Mouse (Mus musculus) heart, embryonic 14.5 days (tissue): ENCODE results near the gene Snrpn. TPM values are rescaled to one million over a fixed set of nuclear protein-coding genes. Genes with fewer than 3 reads are reported as not detected.

Experiments used
- ATAC-seq: fragments of 200-750 bp; cut with Nextera tagmentation; 2 replicates; pipeline ENCODE4 v1.8.0; 2017; ENCODE audit warnings: low read depth, moderate TSS enrichment; ENCODE audit not compliant: insufficient number of reproducible peaks, insufficient read depth, low FRiP score
- H3K27ac ChIP-seq, 2 experiments: fragments of 200-500 bp in 1 of 2; fragments of 300-500 bp in 1 of 2; sonication (generic) in 1 of 2; replicated peaks in 1 of 2; 2 replicates each; pipeline ENCODE4 v1.5.1; 2012 to 2014; ENCODE audit warnings: low read depth in 2 of 2, low read length in 2 of 2, control low read depth in 1 of 2, mild to moderate bottlenecking in 1 of 2, mixed read lengths in 1 of 2; ENCODE audit not compliant: control insufficient read depth in 1 of 2, insufficient read depth in 1 of 2
- H3K27me3 ChIP-seq: fragments of 300-500 bp; sonication (generic); 2 replicates; pipeline ENCODE4 v1.6.1; 2014; ENCODE audit warnings: mild to moderate bottlenecking, low read length, control low read depth; ENCODE audit not compliant: control insufficient read depth, insufficient read depth
- H3K36me3 ChIP-seq: fragments of 300-500 bp; sonication (generic); 2 replicates; pipeline ENCODE4 v1.6.1; 2014; ENCODE audit warnings: mild to moderate bottlenecking, control low read depth, low read length, mixed read lengths; ENCODE audit not compliant: control insufficient read depth, insufficient read depth
- H3K4me1 ChIP-seq, 2 experiments: fragments of 200-500 bp in 1 of 2; fragments of 300-500 bp in 1 of 2; sonication (generic) in 1 of 2; 2 replicates each; pipeline ENCODE4 v1.6.1; 2012 to 2014; ENCODE audit warnings: low read length in 2 of 2, control low read depth in 1 of 2, mixed read lengths in 1 of 2; ENCODE audit not compliant: control insufficient read depth in 2 of 2, insufficient read depth in 2 of 2
- H3K4me2 ChIP-seq: fragments of 300-500 bp; sonication (generic); 2 replicates; pipeline ENCODE4 v1.6.1; 2014; ENCODE audit warnings: mild to moderate bottlenecking, low read length
- H3K4me3 ChIP-seq, 2 experiments: fragments of 200-500 bp in 1 of 2; fragments of 300-500 bp in 1 of 2; sonication (generic) in 1 of 2; 2 replicates each; pipeline ENCODE4 v1.5.1; 2012 to 2014; ENCODE audit warnings: low read length in 2 of 2, mild to moderate bottlenecking in 2 of 2, control low read depth in 1 of 2, low read depth in 1 of 2, moderate library complexity in 1 of 2; ENCODE audit not compliant: control insufficient read depth in 1 of 2, insufficient read depth in 1 of 2
- H3K9ac ChIP-seq: fragments of 300-500 bp; sonication (generic); 2 replicates; pipeline ENCODE4 v1.6.1; 2014; ENCODE audit warnings: mild to moderate bottlenecking, low read length
- H3K9me3 ChIP-seq: fragments of 300-500 bp; sonication (generic); 2 replicates; pipeline ENCODE4 v1.6.1; 2016; ENCODE audit warnings: low read length, control low read depth; ENCODE audit not compliant: control insufficient read depth
- WGBS: fragments of 180-500 bp; shearing (Covaris S2); extraction: QIAGEN DNeasy Blood & Tissue Kit; methylation state at CpG from one replicate; pipeline ENCODE4 v1.1.7; 2014; 5-methylcytosine and 5-hydroxymethylcytosine counted together
- polyA plus RNA-seq: library from polyadenylated mRNA; unstranded; fragments of >200 nt; fragmentation: Nextera tagmentation; extraction: Ambion mirVana; gene quantifications from 2 replicates; pipeline ENCODE4 v1.2.1, GENCODE M21; 2014

The Snrpn gene
- polyA plus RNA-seq, 1 experiment from 2014 or later = 57.6 TPM

DNA sequence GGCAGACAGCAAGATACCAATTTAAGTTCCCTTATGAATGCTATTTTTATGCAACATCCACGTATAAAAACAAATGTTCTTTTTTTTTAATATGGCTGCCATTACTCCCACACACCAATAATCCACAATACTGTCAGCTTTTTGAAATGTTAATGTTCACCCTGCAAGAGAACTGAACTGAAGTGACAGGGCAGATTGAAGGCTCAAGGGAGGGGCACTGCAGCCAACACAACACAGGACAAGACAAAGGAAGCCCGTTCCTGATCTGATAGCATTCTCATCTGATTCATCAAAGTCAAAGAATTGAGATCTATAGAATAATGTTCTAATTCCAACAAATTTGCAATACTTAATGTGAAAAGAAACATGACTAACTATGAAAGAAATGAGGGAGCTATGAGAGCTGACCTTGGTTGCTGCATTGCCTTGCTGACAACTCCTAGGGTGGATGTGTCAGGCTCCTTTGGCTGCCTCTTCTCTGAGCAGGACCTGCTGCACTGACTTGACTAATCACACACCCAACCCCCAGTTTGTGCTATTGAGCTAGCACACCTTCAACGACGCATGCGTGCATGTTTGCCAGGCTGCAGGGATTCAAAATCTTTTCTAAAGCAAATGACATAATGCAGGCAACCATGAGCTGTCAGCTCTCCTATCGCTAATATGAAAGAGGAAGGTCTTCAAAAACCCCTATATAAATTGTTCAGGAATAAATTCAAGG, 92.4 kb downstream of the Snrpn start:
- Histone ChIP-seq H3K9ac (no peak overlapping the region), H3K27me3 (no peaks in the 10 kb centered on the region), H3K27ac (no peak overlapping the region), H3K36me3 (no peaks in the 10 kb centered on the region), H3K4me2 (no peak overlapping the region), H3K4me1 (no peaks in the 10 kb centered on the region), H3K9me3 (no peaks in the 10 kb centered on the region), H3K4me3 (no peak overlapping the region)
- no peak for ATAC-seq
- 65% methylated on average over 6 of the region's 6 CpGs for WGBS

DNA sequence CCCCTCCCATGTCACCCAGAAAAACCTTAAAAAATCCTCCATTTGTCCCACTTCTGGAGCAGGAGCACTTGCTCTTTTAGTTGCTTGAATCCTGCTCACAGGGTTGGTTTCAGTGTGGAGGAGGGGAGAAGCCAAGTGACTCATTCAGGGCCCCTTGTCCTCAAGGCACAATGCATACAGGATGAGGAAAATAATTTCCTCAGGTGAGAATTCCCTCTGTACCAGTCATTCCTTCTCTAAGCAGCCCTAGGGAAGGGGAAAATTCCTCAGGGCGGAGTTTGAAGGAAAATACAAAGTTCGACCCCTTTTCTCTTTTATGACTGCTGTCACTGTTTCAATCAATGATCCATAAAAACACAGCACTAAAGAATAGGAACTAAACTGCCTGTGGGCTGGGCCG, 126.8 kb downstream of the Snrpn start:
- ATAC-seq = no peak
- no peak overlapping the region for H3K9ac ChIP-seq
- H3K4me3 ChIP-seq = no peak overlapping the region
- no peak overlapping the region for H3K27ac ChIP-seq
- no peaks in the 10 kb centered on the region for H3K4me1 ChIP-seq
- 77% methylated on average over 3 of the region's 3 CpGs for WGBS
- no peaks in the 10 kb centered on the region for H3K9me3 ChIP-seq
- H3K36me3 ChIP-seq = no peaks in the 10 kb centered on the region
- H3K27me3 ChIP-seq = no peaks in the 10 kb centered on the region
- no peak overlapping the region for H3K4me2 ChIP-seq

DNA sequence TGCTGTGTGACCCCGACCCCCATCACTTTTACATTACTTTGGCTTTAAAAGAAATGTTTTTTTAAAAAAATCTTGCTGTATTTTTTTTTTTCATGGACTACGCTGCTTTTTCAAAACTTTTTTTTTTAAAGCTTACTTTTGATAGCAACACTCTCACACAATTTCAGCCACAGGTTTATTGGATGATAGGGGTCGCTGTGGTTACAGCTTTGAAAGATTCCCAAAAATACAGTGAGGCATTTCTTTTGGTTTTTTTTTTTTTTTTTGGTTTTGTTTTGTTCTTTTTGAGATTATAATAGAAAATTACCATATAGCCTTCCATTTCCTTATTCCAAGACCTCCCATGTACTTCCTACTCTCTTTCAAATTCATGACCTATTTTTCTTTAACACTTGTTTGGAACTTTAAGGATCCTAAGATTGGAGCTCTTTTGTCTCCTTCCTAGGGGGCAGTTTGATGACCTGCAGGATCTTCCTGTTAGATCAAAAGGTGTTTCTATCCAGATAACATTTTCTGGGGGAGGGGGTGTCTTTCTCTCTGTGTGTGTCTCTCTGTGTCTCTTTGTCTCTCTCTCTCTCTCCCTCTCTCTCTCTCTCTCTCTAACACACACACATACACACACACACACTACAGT, 132.2 kb downstream of the Snrpn start:
- Histone ChIP-seq H3K9ac (no peak overlapping the region), H3K27ac (no peak overlapping the region), H3K4me3 (no peak overlapping the region), H3K4me2 (no peak overlapping the region), H3K4me1 (peaks cover 2 to 4% of the 10 kb centered on the region in 2 experiments; a peak in 1 of 4 replicates), H3K36me3 (no peaks in the 10 kb centered on the region), H3K27me3 (no peaks in the 10 kb centered on the region), H3K9me3 (peaks cover 17% of the 10 kb centered on the region)
- no peak for ATAC-seq
- 26% methylated on average over 3 of the region's 3 CpGs for WGBS

DNA sequence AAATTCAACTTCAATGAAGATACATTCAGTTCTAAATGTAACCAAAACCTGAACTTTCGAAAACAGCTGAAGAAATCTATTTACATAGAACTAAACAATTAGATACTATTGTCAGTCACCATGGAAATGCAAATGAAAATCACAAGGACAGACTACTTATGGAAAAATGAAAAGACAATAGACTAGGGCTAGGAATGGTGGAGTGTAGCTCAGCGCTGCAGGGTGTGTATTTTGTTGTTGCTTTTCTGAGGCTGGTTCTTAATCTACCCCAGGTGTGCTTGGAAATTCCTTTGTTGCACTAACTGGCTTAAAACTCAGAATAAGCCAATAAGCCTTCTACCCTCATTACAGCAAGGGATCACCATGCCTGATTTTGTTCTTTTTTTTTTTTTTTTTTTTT, 133.8 kb downstream of the Snrpn start:
- no peak overlapping the region for H3K4me3 ChIP-seq
- H3K9ac ChIP-seq = no peak overlapping the region
- WGBS = 55% methylated on average over 2 of the region's 2 CpGs
- H3K4me1 ChIP-seq = peaks cover 2 to 4% of the 10 kb centered on the region in 2 experiments; a peak in 1 of 4 replicates
- H3K27me3 ChIP-seq = no peaks in the 10 kb centered on the region
- no peak overlapping the region for H3K27ac ChIP-seq
- no peak overlapping the region for H3K4me2 ChIP-seq
- ATAC-seq = no peak
- H3K9me3 ChIP-seq = peaks cover 17% of the 10 kb centered on the region
- H3K36me3 ChIP-seq = no peaks in the 10 kb centered on the region

DNA sequence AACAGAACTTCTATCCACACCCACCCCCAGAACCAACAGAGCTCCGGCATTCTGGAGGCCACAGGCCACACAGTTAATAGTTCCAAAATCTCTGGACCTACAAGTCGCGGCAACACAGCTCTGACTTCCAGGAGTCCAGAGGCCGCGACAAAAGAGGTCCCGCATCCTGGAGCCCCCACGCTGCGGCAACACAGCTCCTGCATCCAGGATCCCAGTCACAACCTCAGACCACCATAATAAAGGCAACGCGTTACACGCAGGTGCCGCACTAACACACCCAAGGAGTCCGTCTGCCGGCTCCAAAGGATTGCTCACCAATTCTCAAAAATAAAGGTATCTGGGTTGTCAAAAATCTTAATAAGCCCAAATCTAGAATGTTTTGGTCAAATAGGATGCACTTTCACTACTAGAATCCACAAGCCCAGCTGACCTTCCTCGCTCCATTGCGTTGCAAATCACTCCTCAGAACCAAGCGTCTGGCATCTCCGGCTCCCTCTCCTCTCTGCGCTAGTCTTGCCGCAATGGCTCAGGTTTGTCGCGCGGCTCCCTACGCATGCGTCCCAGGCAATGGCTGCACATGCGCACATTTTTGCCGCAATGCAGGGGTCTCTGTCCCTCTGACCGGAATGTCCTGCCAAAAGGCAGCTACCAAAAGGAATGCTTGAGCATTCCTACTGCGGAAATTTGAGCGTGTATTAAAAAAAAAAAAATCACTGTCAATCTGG, 135.3 kb downstream of the Snrpn start, which contains the start of the genes Snurf and Gm38393:
Gene Snurf, minus strand, starts transcription at position 444 of the 725 bp plus-strand sequence.
Gene Gm38393, minus strand, starts transcription at position 459 of the 725 bp plus-strand sequence.
- H3K27ac ChIP-seq = peak within 1 kb of the TSS; percentile 14 to 39; a peak in 1 of 4 replicates
- ATAC-seq = 0 out of 2 replicates have a peak, but pooled peaks have one; percentile 61
- H3K9ac ChIP-seq = peak within 1 kb of the TSS; percentile 72
- peak within 1 kb of the TSS; percentile 68 for H3K4me2 ChIP-seq
- peaks cover 2 to 4% of the 10 kb centered on the region in 2 experiments; a peak in 1 of 4 replicates for H3K4me1 ChIP-seq
- H3K4me3 ChIP-seq = peak within 1 kb of the TSS; percentile 55 to 62
- H3K9me3 ChIP-seq = peaks cover 17% of the 10 kb centered on the region
- WGBS = 50% methylated on average over 30 of the region's 30 CpGs
- no peaks in the 10 kb centered on the region for H3K27me3 ChIP-seq
- no peaks in the 10 kb centered on the region for H3K36me3 ChIP-seq

DNA sequence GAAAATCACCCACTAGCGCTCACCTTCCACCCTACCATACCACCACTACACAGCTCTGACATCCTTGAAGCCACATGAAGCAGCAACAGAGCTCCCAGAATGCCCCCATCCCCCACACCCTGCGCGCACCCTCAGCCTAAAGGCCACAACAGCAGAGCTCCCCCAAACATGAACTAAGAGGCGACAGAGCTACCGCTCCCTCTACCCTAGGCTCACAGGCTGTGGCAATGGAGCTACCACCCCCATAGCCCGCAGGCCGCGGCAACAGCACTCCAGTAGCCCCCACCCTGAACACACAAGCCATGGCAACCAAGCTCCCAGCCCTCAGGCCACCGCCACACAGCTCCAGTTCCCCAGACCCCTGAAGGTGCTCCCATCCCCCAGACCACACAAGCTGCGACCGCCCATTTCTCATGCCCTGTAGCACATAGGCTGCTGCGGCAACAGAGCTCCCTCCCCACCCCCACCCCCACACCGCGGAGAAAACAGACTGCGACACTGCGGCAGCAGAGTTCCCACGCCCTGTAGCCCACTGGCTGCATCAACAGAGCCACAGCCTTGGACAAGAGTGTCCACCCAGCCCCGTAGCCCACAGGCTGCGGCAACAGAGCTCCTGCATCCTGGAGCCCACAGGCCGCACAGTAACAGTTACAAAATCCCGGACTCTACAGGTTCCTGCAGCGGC, 136.0 kb downstream of the Snrpn start:
- Histone ChIP-seq H3K4me1 (peaks cover 2 to 4% of the 10 kb centered on the region in 2 experiments; a peak in 1 of 4 replicates), H3K4me3 (peak overlapping the region; percentile 55 to 62), H3K27me3 (no peaks in the 10 kb centered on the region), H3K36me3 (no peaks in the 10 kb centered on the region), H3K9me3 (peaks cover 17% of the 10 kb centered on the region), H3K4me2 (peak overlapping the region; percentile 68), H3K9ac (peak overlapping the region; percentile 72), H3K27ac (peak overlapping the region; percentile 14 to 39; a peak in 1 of 4 replicates)
- 44% methylated on average over 22 of the region's 22 CpGs for WGBS
- ATAC-seq = peak; percentile 50
